Mouse (Mus musculus) ovary, postnatal 10 days (tissue): ENCODE data around the gene Tiprl.

Experiments used
- DNase-seq: peaks from one replicate; pipeline ENCODE4 v3.0.0; 2022; ENCODE audit warnings: low spot score

The Tiprl gene

GRCm38 (mm10) chr1:165236321-165237298 lies at the start of gene Tiprl:
Tiprl (minus strand) TSS chr1:165236996.
- peak; percentile 93 for DNase-seq

GRCm38 (mm10) chr1:165284096-165284495 lies 47.3 kb upstream of the Tiprl start:
- no peak for DNase-seq

- no peak for DNase-seq
Measured at GRCm38 (mm10) chr1:165282967-165283345, 46.2 kb upstream of the Tiprl start.

DNA sequence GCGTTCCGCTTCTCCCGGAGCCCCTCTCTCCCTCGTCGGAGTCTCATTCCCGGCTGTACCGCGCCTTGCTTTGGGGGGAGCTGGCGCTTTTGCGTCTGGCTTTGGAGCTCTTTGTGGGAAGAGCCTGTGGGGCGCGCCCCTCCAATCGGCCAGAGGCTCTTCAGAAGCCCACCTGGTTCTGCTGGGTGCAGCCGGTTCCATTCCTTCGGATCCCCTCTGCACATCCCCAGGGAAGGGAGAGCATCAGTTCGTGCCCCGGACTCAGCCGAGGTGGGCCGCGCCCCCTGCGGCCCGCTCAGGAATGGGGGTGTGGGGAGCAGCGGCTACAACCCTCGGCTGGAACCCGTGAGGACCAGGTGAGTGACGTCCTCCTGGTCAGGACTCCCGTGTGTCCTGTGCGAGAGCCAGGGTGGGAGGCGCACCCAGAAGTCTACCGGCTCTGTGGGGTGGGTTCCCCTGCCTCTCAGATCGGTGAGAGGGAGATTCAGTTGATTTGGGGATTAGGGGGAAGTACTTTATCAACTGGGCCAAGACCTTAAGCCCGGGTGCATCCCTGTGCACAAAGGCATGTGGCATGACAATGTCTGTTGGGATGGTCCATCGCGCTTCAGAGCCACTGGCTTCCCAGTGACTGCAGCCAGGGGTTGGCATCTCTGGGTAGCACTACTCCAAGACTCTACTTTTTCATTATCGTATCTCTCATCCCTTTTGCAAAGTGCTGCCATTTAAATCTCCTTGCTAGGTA lies 45.6 kb upstream of the Tiprl start:
- DNase-seq: no peak

DNA sequence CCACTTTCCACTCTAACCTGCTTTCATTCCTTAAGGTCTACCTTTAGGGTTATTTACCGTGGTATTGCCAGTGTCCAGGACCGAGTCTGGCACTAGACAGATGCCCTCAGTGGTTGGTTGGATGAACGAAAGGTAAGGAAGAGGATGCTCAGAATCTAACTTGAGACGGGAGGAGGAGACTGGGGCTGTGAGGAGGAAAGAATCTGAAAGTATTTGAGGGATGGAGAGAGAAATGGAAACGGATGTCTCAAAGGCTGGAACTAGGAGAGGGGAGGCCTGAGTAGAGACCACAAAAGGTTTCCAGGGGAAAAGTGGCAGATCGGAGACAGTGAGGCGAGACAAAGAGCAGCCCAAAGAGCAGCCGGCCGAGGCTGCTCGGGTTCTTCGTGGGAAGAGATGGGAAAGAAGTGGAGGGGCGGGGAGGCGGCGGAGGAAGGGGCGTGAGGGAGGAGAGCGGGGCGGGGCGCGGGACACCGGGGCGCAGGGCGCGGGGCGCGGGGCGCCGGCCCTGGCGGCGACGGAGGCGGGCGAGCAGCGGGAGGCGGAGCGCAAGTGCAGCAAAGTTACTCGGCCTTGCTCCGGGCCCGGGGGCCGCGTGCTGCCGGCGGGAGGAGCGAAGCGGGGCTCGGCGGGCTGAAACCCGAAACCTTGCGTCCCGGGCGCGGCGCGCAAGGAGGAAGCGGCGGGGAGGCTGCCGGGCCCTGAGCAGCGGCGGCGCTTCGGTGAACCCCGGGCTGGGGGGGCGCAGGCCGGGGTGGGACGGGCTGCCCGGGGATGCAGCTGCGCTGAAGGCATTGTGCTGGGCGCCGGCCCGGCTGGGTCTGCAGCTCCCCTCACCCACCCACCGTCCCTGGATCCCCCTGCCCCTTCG lies 44.8 kb upstream of the Tiprl start:
- DNase-seq: peak; percentile 65

GRCm38 (mm10) chr1:165280741-165281140 lies 43.9 kb upstream of the Tiprl start:
- no peak for DNase-seq

DNA sequence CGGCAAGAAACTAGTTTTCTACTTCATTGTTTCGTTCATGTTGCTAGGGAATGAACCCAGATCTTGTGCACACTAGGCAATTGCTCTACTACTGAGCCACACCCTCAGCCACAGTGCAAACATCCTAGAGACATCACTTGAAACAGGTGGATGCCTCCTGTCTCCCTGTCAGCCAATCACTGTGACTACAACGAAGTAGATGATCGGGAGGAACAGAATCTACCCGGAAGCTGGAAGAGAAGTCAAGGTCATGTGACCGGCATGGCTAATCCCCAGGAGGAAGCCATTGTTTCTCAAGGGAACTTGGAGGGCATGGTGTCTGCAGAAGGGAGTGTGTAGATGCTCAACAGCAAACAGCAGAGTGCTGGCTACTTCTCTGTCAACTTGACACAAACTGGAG lies 38.1 kb upstream of the Tiprl start:
- DNase-seq: no peak

DNA sequence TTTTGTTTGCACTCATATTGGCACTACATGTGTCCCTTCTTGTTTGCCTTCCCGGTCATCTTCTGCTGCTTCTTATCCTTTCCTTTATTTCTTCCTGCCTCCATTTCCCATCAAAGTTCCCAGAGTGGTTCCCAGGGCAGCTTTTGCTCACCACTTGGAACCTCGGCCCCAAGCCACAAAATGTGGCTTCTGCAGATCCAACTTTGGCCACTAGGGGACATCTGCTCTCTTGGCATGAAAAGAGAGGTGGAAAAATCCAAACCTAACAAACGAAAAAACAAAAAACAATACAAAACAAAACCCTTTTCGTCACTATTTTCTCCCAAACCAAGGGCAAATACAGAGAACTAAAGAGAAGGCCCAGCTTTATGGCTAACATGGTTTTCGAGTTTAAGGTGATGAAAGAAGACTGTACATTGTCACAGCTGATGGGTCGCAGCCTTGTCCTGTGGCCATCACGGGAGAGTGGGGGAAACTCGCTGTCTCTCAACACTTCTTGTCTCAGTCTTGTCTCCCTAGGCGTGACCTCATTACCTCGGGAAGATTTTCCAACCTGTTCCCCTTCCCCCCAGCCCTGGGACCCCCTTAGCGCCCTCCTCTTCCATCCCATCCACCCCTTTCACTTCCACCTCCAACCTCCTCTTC lies 15.4 kb upstream of the Tiprl start:
- DNase-seq: peak; percentile 27

DNA sequence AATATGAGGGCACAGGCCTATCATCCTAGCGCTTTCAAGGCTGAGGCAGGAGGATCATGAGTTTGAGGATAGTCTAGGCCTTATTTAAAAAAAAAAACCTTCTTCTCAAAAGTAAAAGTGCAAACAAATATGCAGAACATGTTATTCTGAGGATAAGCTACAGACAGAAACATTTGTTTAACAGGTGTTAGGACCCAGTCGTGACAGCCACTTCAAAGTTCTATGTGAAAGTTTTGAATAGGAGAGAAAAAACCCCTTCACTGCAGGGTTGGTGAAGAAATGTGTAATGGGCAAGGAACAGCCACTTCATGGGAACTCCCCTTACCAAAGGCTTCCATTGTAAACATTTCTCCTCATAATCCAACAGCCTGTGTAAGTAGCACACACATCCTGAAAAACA lies 13.8 kb upstream of the Tiprl start:
- DNase-seq: no peak

DNA sequence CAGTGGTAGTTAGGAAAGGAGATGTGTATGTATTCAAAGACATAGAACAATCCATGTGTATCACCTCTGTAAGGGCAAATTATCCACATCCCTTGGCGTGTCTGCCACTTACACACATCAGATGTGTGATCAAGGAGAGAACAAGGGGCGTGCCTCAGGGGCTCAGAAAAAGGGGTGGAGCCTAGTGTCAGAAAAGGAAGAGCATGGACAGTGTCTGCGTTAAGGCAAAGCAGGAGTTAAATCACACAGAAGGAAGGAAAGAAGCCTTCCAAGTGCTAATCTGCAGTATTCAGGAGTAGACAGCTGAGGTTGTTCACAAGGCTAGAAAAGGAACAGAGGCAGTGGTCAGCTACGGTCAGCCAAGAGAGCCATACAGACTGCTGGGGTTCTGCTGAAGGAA lies 12.0 kb upstream of the Tiprl start:
- DNase-seq: no peak

DNA sequence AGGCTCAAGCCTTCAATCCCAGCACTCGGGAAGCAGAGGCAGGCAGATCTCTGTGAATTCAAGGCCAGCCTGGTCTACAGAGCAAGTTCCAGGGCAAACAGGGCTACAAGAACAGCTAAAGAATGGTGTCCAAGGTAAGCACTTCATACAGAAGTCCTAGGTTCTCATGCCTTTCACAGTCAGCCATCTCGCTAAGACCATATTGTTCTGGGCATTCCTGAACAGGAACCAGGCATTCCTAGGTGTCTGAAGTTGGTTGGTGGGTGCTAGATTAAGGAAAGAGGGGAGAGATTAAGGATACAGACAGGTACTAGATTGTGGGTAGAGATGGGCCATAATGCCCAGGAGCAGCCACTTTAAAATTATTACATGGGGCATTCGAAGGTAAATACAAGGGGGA lies 11.0 kb upstream of the Tiprl start:
- no peak for DNase-seq

- DNase-seq: no peak
Measured at GRCm38 (mm10) chr1:165247085-165247484, 10.3 kb upstream of the Tiprl start.

DNA sequence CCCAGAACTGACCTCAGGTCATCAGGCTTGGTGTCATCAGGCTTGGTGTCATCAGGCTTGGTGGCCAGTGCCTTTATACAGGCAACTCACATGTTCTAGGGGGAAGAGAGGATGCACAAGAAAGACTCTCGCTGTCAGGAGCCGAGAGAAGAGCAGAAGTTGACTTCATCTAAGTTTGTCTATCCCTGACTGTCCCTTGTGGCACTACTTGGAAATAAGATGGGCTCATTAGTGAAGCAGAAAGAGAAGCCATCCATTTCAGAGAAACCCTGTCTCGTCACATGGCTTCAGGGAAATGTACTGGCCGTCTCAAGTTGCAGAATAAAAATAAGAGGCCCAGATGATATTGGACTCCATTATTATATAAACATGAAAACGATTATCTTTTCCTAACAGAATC lies 9.8 kb upstream of the Tiprl start:
- DNase-seq: no peak

DNA sequence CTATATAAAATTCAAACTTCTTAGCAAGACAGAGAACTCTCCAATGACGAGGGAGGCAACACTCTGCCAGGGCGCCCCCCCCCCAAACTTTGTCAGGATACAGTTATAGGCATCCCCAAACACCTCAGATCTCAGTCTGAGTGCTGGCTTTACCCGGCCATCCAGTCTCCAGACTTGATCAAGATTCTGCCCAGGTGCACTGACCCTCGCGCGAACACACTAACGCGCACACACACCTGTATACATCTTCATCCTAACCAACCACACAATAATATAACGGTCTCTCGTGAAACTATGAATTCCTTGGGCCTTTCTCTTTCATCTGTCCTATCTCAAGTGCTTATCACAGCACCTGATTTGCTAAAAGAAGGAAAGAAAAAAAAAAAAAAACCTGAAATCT lies 950 bp downstream of the Tiprl start:
- DNase-seq: no peak

DNA sequence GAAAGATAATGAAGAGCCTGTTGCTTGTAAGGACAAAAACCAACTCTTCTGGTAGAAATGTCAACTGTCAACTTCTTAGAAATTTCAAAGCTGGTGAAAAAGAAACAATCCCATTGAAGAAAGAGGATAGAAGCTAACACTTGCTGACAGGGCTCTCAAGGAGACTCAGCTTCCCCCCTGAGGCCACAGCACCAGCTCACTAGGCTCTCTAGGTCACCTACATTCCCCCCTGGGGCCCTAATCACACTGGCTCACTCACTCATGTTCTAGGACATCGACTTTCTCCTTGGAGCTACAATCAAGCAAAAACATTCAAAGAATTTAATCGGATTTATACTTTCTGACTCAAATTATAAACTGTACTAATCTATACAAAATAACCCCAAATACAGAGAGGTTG lies 3.0 kb downstream of the Tiprl start:
- no peak for DNase-seq

- DNase-seq: no peak
Measured at GRCm38 (mm10) chr1:165230691-165231090, 6.1 kb downstream of the Tiprl start.

GRCm38 (mm10) chr1:165229577-165229976 lies 7.2 kb downstream of the Tiprl start:
- DNase-seq: no peak

GRCm38 (mm10) chr1:165217023-165217589 lies 19.7 kb downstream of the Tiprl start:
- DNase-seq: no peak

- no peak for DNase-seq
Measured at GRCm38 (mm10) chr1:165215831-165216230, 21.0 kb downstream of the Tiprl start.

GRCm38 (mm10) chr1:165205591-165205990 lies 31.2 kb downstream of the Tiprl start:
- DNase-seq: no peak

DNA sequence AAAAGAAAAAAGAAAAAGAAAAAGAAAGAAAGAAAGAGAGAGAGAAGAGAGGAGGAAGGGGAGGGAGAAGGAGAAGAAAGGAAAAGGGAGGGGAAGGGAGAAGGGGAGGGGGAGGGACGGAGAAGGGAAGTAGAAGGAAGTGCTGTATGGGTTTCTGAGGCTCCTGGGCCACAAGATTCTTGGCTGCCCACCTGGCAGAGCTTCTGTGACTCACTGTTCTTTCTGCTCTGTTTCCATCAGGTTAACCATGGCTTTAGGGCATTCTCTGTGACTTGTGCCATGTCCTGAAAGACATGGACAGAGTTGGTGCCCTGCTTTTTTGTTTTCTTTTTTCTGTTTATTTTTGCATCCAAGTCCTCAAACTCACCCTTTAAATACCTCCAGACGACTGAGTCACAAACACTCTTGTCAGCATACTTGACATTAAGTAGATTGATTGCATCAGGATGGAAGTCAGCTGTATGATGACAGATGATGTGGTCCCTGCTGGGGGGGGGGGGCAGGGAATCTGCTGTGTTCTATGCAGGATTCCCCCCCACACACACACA lies 33.2 kb downstream of the Tiprl start:
- DNase-seq: no peak
